Mouse (Mus musculus) mouse trophoblast stem cell (cell line): ENCODE data around the gene Vmn2r71.

ENCODE experiments used
- in situ Hi-C, 2 experiments: fragments of 300-500 bp; cut with MseI, MboI; formaldehyde crosslinking; loops; 2 replicates in 1 of 2; 3 replicates in 1 of 2; pipeline ENCODE4 v1.15.1; 2025

Vmn2r71 gene

GRCm38 (mm10) chr7:85562787-85563186 is at the start of gene Vmn2r71:
Gene Vmn2r71, plus strand, starts transcription at chr7:85563087.
- in situ Hi-C loops = no loop called here

- in situ Hi-C loops = no loop called here
These were observed 20.8 kb upstream of the Vmn2r71 start for GRCm38 (mm10) chr7:85542108-85542507.

GRCm38 (mm10) chr7:85543118-85543517 is 19.8 kb upstream of the Vmn2r71 start:
- in situ Hi-C loops = no loop called here

GRCm38 (mm10) chr7:85569092-85569491 is 6.2 kb downstream of the Vmn2r71 start, which contains the start of gene Vmn2r70:
Gene Vmn2r70, minus strand, starts transcription at chr7:85569192.
- in situ Hi-C loops = no loop called here
